Mouse (Mus musculus): ENCODE measurements around the gene Abhd16a. TPM values are rescaled to one million over a fixed set of nuclear protein-coding genes. Genes with fewer than 3 reads are reported as not detected.

The Abhd16a gene
- total RNA-seq, 2 experiments from 2014 or later, result 26.7 to 35.0 TPM

DNA sequence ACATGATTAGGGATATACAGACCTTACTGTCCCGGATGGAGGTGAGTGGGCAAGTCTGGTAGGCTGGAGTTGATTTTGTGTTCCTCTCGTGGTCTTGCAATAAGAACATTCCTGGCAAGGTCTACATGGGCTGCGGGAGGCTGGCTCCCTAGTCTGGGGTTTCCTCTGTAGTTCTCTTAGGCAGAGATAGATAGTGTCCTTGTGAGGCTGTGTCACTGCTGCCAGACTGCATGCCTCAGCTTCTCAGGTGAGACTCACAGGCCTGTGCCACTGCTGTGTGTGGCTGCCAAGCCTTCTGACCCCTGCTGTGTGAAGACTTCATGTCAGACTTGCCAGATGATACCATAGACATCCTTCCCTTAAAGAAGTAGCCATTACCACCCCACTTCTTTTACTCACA is 50.2 kb downstream of the Abhd16a start:
- ATAC-seq (replicated peaks; ENCODE audit: poor library complexity, severe bottlenecking), result no peak

DNA sequence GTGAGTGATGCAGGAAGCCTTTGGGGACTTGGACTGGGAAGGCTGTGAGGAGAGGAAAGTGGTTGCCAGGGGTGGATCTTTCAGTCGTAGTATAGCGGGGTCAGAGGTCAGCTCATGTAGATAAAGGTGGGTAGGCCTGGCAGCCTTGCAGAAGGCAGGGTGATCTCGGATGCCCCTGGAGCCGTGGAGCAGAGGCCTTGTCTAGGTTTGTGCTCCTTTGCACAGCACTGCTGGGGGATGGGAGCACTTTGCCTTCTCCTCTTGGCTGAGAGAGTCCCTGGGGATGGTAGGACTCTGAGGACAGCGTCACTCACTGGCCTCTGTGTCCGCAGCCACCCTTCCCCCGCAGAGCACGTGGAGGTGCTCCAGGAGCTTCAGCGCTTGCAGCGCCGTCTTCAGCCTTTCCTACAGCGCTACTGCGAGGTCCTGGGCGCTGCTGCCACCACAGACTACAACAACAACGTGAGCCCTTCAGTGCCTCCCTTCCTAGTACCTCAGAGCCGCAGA is 51.5 kb downstream of the Abhd16a start:
- ATAC-seq (replicated peaks; ENCODE audit: poor library complexity, severe bottlenecking), result no peak

DNA sequence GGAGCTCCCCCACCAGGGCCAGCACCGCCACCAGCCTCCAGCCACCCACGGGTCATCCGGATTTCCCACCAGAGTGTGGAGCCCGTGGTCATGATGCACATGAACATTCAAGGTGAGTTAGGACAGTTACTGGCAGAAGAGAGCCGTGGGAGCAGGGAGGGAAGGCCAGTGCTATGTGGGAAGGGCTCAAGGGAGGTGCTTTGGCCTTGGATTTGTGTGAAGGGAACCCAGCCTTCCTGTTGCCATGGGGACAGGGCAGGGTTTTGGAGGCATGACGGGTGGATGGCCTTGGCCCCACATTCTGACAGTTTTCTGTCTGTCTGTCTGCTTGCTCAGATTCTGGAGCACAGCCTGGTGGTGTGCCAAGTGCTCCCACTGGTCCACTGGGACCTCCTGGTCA is 52.9 kb downstream of the Abhd16a start:
- no peak for ATAC-seq (replicated peaks; ENCODE audit: poor library complexity, severe bottlenecking)

GRCm38 (mm10) chr17:35146139-35146538 is 57.1 kb downstream of the Abhd16a start:
- ATAC-seq (replicated peaks; ENCODE audit: poor library complexity, severe bottlenecking), result no peak

GRCm38 (mm10) chr17:35147348-35147747 is 58.3 kb downstream of the Abhd16a start:
- no peak for ATAC-seq (replicated peaks; ENCODE audit: poor library complexity, severe bottlenecking)

- ATAC-seq (replicated peaks; ENCODE audit: poor library complexity, severe bottlenecking), result no peak
Measured at GRCm38 (mm10) chr17:35147922-35148639, 59.0 kb downstream of the Abhd16a start.

DNA sequence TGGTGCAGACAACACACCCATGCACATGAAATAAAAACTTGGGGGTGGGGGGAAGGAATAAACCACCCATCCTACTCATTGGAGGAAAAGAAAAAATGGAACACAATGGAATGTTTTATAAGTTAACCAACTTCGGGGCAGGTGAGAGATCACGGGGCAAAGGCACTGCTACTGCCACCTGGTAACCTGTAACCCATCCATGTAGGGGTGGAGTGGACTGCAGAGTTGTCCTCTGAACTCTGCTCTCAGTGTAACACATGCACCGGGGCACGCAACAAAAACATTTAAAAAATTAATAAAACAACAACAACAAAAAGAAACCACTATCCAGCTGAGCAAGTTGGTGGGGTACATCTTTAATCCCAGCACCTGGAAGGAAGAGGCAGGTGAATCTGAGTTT is 63.1 kb downstream of the Abhd16a start:
- no peak for ATAC-seq (replicated peaks; ENCODE audit: poor library complexity, severe bottlenecking)

Other genes starting within 250 kb of the Abhd16a start
Only the 30 nearest of the 44 such genes appear.
- gene Hspa1b, start 130.0 kb upstream of the Abhd16a start, total RNA-seq (2014; fragmentation: Nextera tagmentation), result 11.4 and 13.9 TPM in 2 replicates
- 67.7 and 68.3 TPM in 2 replicates for gene Hspa1b, start 130.0 kb upstream of the Abhd16a start, total RNA-seq (2017)
- gene Gm20481, start 119.4 kb upstream of the Abhd16a start, total RNA-seq (2014; fragmentation: Nextera tagmentation), result not detected in 2 replicates
- 0.34 and 1.4 TPM in 2 replicates for gene Gm20481, start 119.4 kb upstream of the Abhd16a start, total RNA-seq (2017)
- 5.5 and 6.2 TPM in 2 replicates for gene Hspa1a, start 117.1 kb upstream of the Abhd16a start, total RNA-seq (2014; fragmentation: Nextera tagmentation)
- gene Hspa1a, start 117.1 kb upstream of the Abhd16a start, total RNA-seq (2017), result 45.2 and 49.0 TPM in 2 replicates
- gene Hspa1l, start 116.6 kb upstream of the Abhd16a start, total RNA-seq (2014; fragmentation: Nextera tagmentation), result not detected in 2 replicates
- 0.09 TPM in 1 of 2 replicates, not detected in the other for gene Hspa1l, start 116.6 kb upstream of the Abhd16a start, total RNA-seq (2017)
- 129 and 305 TPM in 2 replicates for gene Lsm2, start 107.4 kb upstream of the Abhd16a start, total RNA-seq (2014; fragmentation: Nextera tagmentation)
- gene Lsm2, start 107.4 kb upstream of the Abhd16a start, total RNA-seq (2017), result 42.0 and 71.6 TPM in 2 replicates
- gene Vars, start 88.3 kb upstream of the Abhd16a start, total RNA-seq (2014; fragmentation: Nextera tagmentation), result 75.6 and 150 TPM in 2 replicates
- 174 and 181 TPM in 2 replicates for gene Vars, start 88.3 kb upstream of the Abhd16a start, total RNA-seq (2017)
- 0.11 and 0.19 TPM in 2 replicates for gene Vwa7, start 72.7 kb upstream of the Abhd16a start, total RNA-seq (2014; fragmentation: Nextera tagmentation)
- not detected in 2 replicates for gene Vwa7, start 72.7 kb upstream of the Abhd16a start, total RNA-seq (2017)
- gene Sapcd1, start 61.2 kb upstream of the Abhd16a start, total RNA-seq (2014; fragmentation: Nextera tagmentation), result 2.5 TPM in 1 of 2 replicates, not detected in the other
- 0.90 TPM in 1 of 2 replicates, not detected in the other for gene Sapcd1, start 61.2 kb upstream of the Abhd16a start, total RNA-seq (2017)
- gene Msh5, start 42.5 kb upstream of the Abhd16a start, total RNA-seq (2014; fragmentation: Nextera tagmentation), result 0.19 and 6.8 TPM in 2 replicates
- gene Msh5, start 42.5 kb upstream of the Abhd16a start, total RNA-seq (2017), result 0.62 and 3.6 TPM in 2 replicates
- 231 and 245 TPM in 2 replicates for gene Clic1, start 39.3 kb upstream of the Abhd16a start, total RNA-seq (2014; fragmentation: Nextera tagmentation)
- 268 and 347 TPM in 2 replicates for gene Clic1, start 39.3 kb upstream of the Abhd16a start, total RNA-seq (2017)
- 3.4 TPM in 1 of 2 replicates, not detected in the other for gene Ddah2, start 30.2 kb upstream of the Abhd16a start, total RNA-seq (2014; fragmentation: Nextera tagmentation)
- 0.57 and 3.7 TPM in 2 replicates for gene Ddah2, start 30.2 kb upstream of the Abhd16a start, total RNA-seq (2017)
- not detected in 2 replicates for gene Ly6g6c, start 23.9 kb upstream of the Abhd16a start, total RNA-seq (2014; fragmentation: Nextera tagmentation)
- not detected in 2 replicates for gene Ly6g6c, start 23.9 kb upstream of the Abhd16a start, total RNA-seq (2017)
- not detected in 2 replicates for gene Mpig6b, start 23.1 kb upstream of the Abhd16a start, total RNA-seq (2014; fragmentation: Nextera tagmentation)
- not detected in 2 replicates for gene Mpig6b, start 23.1 kb upstream of the Abhd16a start, total RNA-seq (2017)
- not detected in 2 replicates for gene Ly6g6e, start 12.4 kb upstream of the Abhd16a start, total RNA-seq (2014; fragmentation: Nextera tagmentation)
- not detected in 2 replicates for gene Ly6g6e, start 12.4 kb upstream of the Abhd16a start, total RNA-seq (2017)
- gene Ly6g6d, start 11.2 kb upstream of the Abhd16a start, total RNA-seq (2014; fragmentation: Nextera tagmentation), result not detected in 2 replicates
- not detected in 2 replicates for gene Ly6g6d, start 11.2 kb upstream of the Abhd16a start, total RNA-seq (2017)
- gene Ly6g6f, start 3.7 kb upstream of the Abhd16a start, total RNA-seq (2014; fragmentation: Nextera tagmentation), result not detected in 2 replicates
- gene Ly6g6f, start 3.7 kb upstream of the Abhd16a start, total RNA-seq (2017), result not detected in 2 replicates
- gene Ly6g5c, start 19.0 kb downstream of the Abhd16a start, total RNA-seq (2014; fragmentation: Nextera tagmentation), result not detected in 2 replicates
- not detected in 2 replicates for gene Ly6g5c, start 19.0 kb downstream of the Abhd16a start, total RNA-seq (2017)
- 1.6 TPM in 1 of 2 replicates, not detected in the other for gene Ly6g5b, start 26.2 kb downstream of the Abhd16a start, total RNA-seq (2014; fragmentation: Nextera tagmentation)
- gene Ly6g5b, start 26.2 kb downstream of the Abhd16a start, total RNA-seq (2017), result 0.56 TPM in 1 of 2 replicates, not detected in the other
- 21.2 and 25.4 TPM in 2 replicates for gene Gpank1, start 32.2 kb downstream of the Abhd16a start, total RNA-seq (2014; fragmentation: Nextera tagmentation)
- gene Gpank1, start 32.2 kb downstream of the Abhd16a start, total RNA-seq (2017), result 24.0 and 26.9 TPM in 2 replicates
- 289 and 384 TPM in 2 replicates for gene Csnk2b, start 32.8 kb downstream of the Abhd16a start, total RNA-seq (2014; fragmentation: Nextera tagmentation)
- gene Csnk2b, start 32.8 kb downstream of the Abhd16a start, total RNA-seq (2017), result 277 and 317 TPM in 2 replicates
- 16.3 and 18.4 TPM in 2 replicates for gene D17H6S53E, start 37.1 kb downstream of the Abhd16a start, total RNA-seq (2014; fragmentation: Nextera tagmentation)
- 7.9 and 10.7 TPM in 2 replicates for gene D17H6S53E, start 37.1 kb downstream of the Abhd16a start, total RNA-seq (2017)
- gene Apom, start 42.8 kb downstream of the Abhd16a start, total RNA-seq (2014; fragmentation: Nextera tagmentation), result not detected in 2 replicates
- gene Apom, start 42.8 kb downstream of the Abhd16a start, total RNA-seq (2017), result 1.2 TPM in 1 of 2 replicates, not detected in the other
- 93.9 and 111 TPM in 2 replicates for gene Bag6, start 45.9 kb downstream of the Abhd16a start, total RNA-seq (2014; fragmentation: Nextera tagmentation)
- 68.8 and 74.0 TPM in 2 replicates for gene Bag6, start 45.9 kb downstream of the Abhd16a start, total RNA-seq (2017)
- 254 and 306 TPM in 2 replicates for gene Prrc2a, start 75.6 kb downstream of the Abhd16a start, total RNA-seq (2014; fragmentation: Nextera tagmentation)
- 43.2 and 67.9 TPM in 2 replicates for gene Prrc2a, start 75.6 kb downstream of the Abhd16a start, total RNA-seq (2017)
- 15.1 and 20.8 TPM in 2 replicates for gene Aif1, start 86.8 kb downstream of the Abhd16a start, total RNA-seq (2014; fragmentation: Nextera tagmentation)
- gene Aif1, start 86.8 kb downstream of the Abhd16a start, total RNA-seq (2017), result 7.8 and 14.3 TPM in 2 replicates
- gene Lst1, start 99.2 kb downstream of the Abhd16a start, total RNA-seq (2014; fragmentation: Nextera tagmentation), result 78.7 and 89.0 TPM in 2 replicates
- gene Lst1, start 99.2 kb downstream of the Abhd16a start, total RNA-seq (2017), result 55.5 and 115 TPM in 2 replicates
- gene Ltb, start 105.2 kb downstream of the Abhd16a start, total RNA-seq (2014; fragmentation: Nextera tagmentation), result 1.6 TPM in 1 of 2 replicates, not detected in the other
- 0.41 and 0.99 TPM in 2 replicates for gene Ltb, start 105.2 kb downstream of the Abhd16a start, total RNA-seq (2017)
- gene Tnf, start 112.7 kb downstream of the Abhd16a start, total RNA-seq (2014; fragmentation: Nextera tagmentation), result 5.9 and 12.2 TPM in 2 replicates
- 13.1 and 15.2 TPM in 2 replicates for gene Tnf, start 112.7 kb downstream of the Abhd16a start, total RNA-seq (2017)
- not detected in 2 replicates for gene Lta, start 116.1 kb downstream of the Abhd16a start, total RNA-seq (2014; fragmentation: Nextera tagmentation)
- gene Lta, start 116.1 kb downstream of the Abhd16a start, total RNA-seq (2017), result not detected in 2 replicates
- not detected in 2 replicates for gene Gm16181, start 131.6 kb downstream of the Abhd16a start, total RNA-seq (2014; fragmentation: Nextera tagmentation)
- 0.82 TPM in 1 of 2 replicates, not detected in the other for gene Gm16181, start 131.6 kb downstream of the Abhd16a start, total RNA-seq (2017)

Measured in granulocyte monocyte progenitor cell, adult 5-6 weeks (primary cell).